Comparison of ENCODE assay signal across 23 mouse cellular contexts in the genomic region with DNA sequence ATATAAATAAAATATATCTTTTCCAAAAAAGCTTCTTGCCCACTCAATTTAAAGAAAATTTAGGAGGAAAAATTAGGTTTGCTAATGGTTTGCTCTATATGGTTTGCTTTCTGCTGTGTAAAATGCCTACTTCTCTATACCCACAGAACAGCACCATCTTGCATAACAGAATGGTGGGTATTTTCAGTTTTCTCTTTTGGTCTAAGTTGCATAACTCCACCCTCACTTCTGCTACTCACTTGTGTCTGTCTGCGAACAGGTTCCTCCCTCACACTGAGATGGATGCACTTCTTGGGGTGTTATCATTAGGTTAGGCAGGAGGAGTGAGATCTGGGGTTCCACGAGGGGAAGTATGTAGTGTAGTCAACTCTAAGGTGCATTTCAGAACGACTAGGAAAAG.
A peak's percentile ranks its signal among the peaks of the same experiment; 100 is the strongest.
DNase-seq lines count a peak whose midpoint lies in the region; ATAC-seq and TF ChIP-seq lines count a peak whose summit lies in the region.
"Had no signal": no experiment of that assay in that cellular context is flagged by ENCODE, and none has a peak within 500 bp of the region (broad histone marks: within the 10 kb centered on the region; RNA-seq: fewer than 3 reads in every experiment).

No protein-coding gene starts in this region.

- H3K4me1 ChIP-seq in forebrain, postnatal 0 days (ENCODE audit: insufficient read depth): no peaks in the 10 kb centered on the region
- no peaks in the 10 kb centered on the region for H3K4me1 ChIP-seq in kidney, embryonic 16.5 days (ENCODE audit: insufficient read depth, low read length)
- H3K4me1 ChIP-seq in lung, adult 2 months (ENCODE audit: control insufficient read depth, insufficient read depth, low read length): peaks cover 4% of the 10 kb centered on the region
- H3K4me1 ChIP-seq: embryonic facial prominence, embryonic 12.5 days; forebrain, embryonic 13.5 days; forebrain, embryonic 15.5 days had no signal

- DNase-seq in 416B (ENCODE audit: low read depth): peak; percentile 25
- no peak for DNase-seq in forebrain, postnatal 0 days
- DNase-seq in lung, adult 2 months: no peak
- DNase-seq: adrenal gland, adult 8-10 months; adrenal gland, postnatal 14 days; adrenal gland, postnatal 36 days; B cell, adult 2 months; cerebellum, adult 11-12 months; cerebellum, adult 2 months; cerebellum, adult 9-10 months; cerebellum, postnatal 10 days; cerebellum, postnatal 25 days had no signal

- H3K27me3 ChIP-seq in forebrain, postnatal 0 days (ENCODE audit: insufficient read depth, low read length): no peaks in the 10 kb centered on the region
- H3K27me3 ChIP-seq in kidney, embryonic 16.5 days (ENCODE audit: insufficient read depth, low read length): no peaks in the 10 kb centered on the region
- H3K27me3 ChIP-seq: embryonic facial prominence, embryonic 12.5 days; forebrain, embryonic 13.5 days; forebrain, embryonic 15.5 days; Patski had no signal

- H3K27ac ChIP-seq in forebrain, postnatal 0 days (ENCODE audit: low read depth, low read length): no peak overlapping the region
- H3K27ac ChIP-seq in kidney, embryonic 16.5 days (ENCODE audit: low read length): no peak overlapping the region
- H3K27ac ChIP-seq: embryonic facial prominence, embryonic 10.5 days; embryonic facial prominence, embryonic 12.5 days; forebrain, embryonic 13.5 days; forebrain, embryonic 15.5 days had no signal

- no peak for TF ChIP-seq POLR2A in lung, adult 2 months (IDR thresholded peaks at IDR 0.05; ENCODE audit: borderline replicate concordance, extremely low read depth, low read depth, low read length)

- no peaks in the 10 kb centered on the region for H3K36me3 ChIP-seq in forebrain, postnatal 0 days (ENCODE audit: insufficient read depth)
- H3K36me3 ChIP-seq in kidney, embryonic 16.5 days (ENCODE audit: insufficient read depth, low read length): no peaks in the 10 kb centered on the region
- H3K36me3 ChIP-seq: embryonic facial prominence, embryonic 10.5 days; embryonic facial prominence, embryonic 12.5 days; forebrain, embryonic 15.5 days; G1E had no signal

- ATAC-seq in granulocyte monocyte progenitor cell, adult 5-6 weeks (replicated peaks; ENCODE audit: poor library complexity, severe bottlenecking): peak; percentile 94
- peak; percentile 86 for ATAC-seq in megakaryocyte progenitor cell, adult 5-6 weeks (replicated peaks; ENCODE audit: poor library complexity)
- no peak for ATAC-seq in forebrain, postnatal 0 days
- no peak for ATAC-seq in kidney, embryonic 16.5 days (ENCODE audit: low FRiP score, low TSS enrichment)
- ATAC-seq: activated CD4-positive, CD25-positive, alpha-beta regulatory T cell, adult 4 months; CD4-positive, CD25-positive, alpha-beta regulatory T cell, adult 4 months; forebrain, embryonic 13.5 days; forebrain, embryonic 15.5 days; Patski had no signal

- no peak overlapping the region for H3K4me2 ChIP-seq in forebrain, postnatal 0 days (ENCODE audit: low read depth)
- no peak overlapping the region for H3K4me2 ChIP-seq in kidney, embryonic 16.5 days (replicated peaks; ENCODE audit: low read depth, low read length)
- H3K4me2 ChIP-seq: embryonic facial prominence, embryonic 12.5 days; forebrain, embryonic 13.5 days; forebrain, embryonic 15.5 days had no signal

- no peak overlapping the region for H3K9ac ChIP-seq in forebrain, postnatal 0 days
- H3K9ac ChIP-seq in kidney, embryonic 16.5 days (replicated peaks; ENCODE audit: low read length): no peak overlapping the region
- H3K9ac ChIP-seq: embryonic facial prominence, embryonic 12.5 days; forebrain, embryonic 13.5 days; forebrain, embryonic 15.5 days had no signal

- no peak for TF ChIP-seq CTCF in forebrain, postnatal 0 days (IDR thresholded peaks at IDR 0.05; ENCODE audit: low read depth)
- no peak for TF ChIP-seq CTCF in lung, adult 2 months (IDR thresholded peaks at IDR 0.05; ENCODE audit: insufficient read depth, low read length)

- WGBS in forebrain, postnatal 0 days: 87% methylated on average over 3 of the region's 3 CpGs
- 88% methylated on average over 3 of the region's 3 CpGs for WGBS in kidney, embryonic 16.5 days
- WGBS in lung, adult 2 months: 77% methylated on average over 3 of the region's 3 CpGs

- H3K9me3 ChIP-seq in forebrain, postnatal 0 days (ENCODE audit: low read length): no peaks in the 10 kb centered on the region
- no peaks in the 10 kb centered on the region for H3K9me3 ChIP-seq in kidney, embryonic 16.5 days (ENCODE audit: low read length)
- H3K9me3 ChIP-seq: embryonic facial prominence, embryonic 10.5 days; embryonic facial prominence, embryonic 12.5 days; forebrain, embryonic 13.5 days; forebrain, embryonic 15.5 days; G1E had no signal

- no peak overlapping the region for H3K4me3 ChIP-seq in forebrain, postnatal 0 days (ENCODE audit: low read depth, low read length)
- no peak overlapping the region for H3K4me3 ChIP-seq in kidney, embryonic 16.5 days (ENCODE audit: low read length)
- H3K4me3 ChIP-seq in lung, adult 2 months (replicated peaks; ENCODE audit: extremely low read depth, low read depth, low read length): no peak overlapping the region
- H3K4me3 ChIP-seq: embryonic facial prominence, embryonic 10.5 days; embryonic facial prominence, embryonic 12.5 days; forebrain, embryonic 13.5 days; forebrain, embryonic 15.5 days had no signal

Comparison
In these comparisons a context has a peak if more than half of its experiments do, and no peak if none do; other contexts are left out.
1. ATAC-seq: peak in granulocyte monocyte progenitor cell, adult 5-6 weeks (single experiment) and megakaryocyte progenitor cell, adult 5-6 weeks (single experiment); none in forebrain, postnatal 0 days (single experiment) and kidney, embryonic 16.5 days (single experiment).